Mouse (Mus musculus) limb, embryonic 13.5 days (tissue): ENCODE measurements around the gene Inpp5b. TPM values are rescaled to one million over a fixed set of nuclear protein-coding genes. Genes with fewer than 3 reads are reported as not detected.

Experiments used
- ATAC-seq: fragments of 200-750 bp; cut with Nextera tagmentation; 2 replicates; pipeline ENCODE4 v1.8.0; 2017; ENCODE audit warnings: low read depth, moderate number of reproducible peaks, moderate TSS enrichment; ENCODE audit not compliant: low FRiP score
- H3K27ac ChIP-seq: fragments of 300-500 bp; sonication (generic); 2 replicates; pipeline ENCODE4 v1.5.1; 2015; ENCODE audit warnings: inconsistent platforms, mild to moderate bottlenecking, moderate library complexity
- H3K27me3 ChIP-seq: fragments of 300-500 bp; sonication (generic); 2 replicates; pipeline ENCODE4 v1.6.1; 2015; ENCODE audit warnings: mild to moderate bottlenecking, inconsistent platforms
- H3K36me3 ChIP-seq: fragments of 300-500 bp; sonication (generic); 2 replicates; pipeline ENCODE4 v1.6.1; 2015; ENCODE audit warnings: inconsistent platforms, mild to moderate bottlenecking, moderate library complexity
- H3K4me1 ChIP-seq: fragments of 300-500 bp; sonication (generic); 2 replicates; pipeline ENCODE4 v1.6.1; 2015; ENCODE audit warnings: inconsistent platforms
- H3K4me2 ChIP-seq: fragments of 300-500 bp; sonication (generic); replicated peaks from 2 replicates; pipeline ENCODE4 v1.6.1; 2015; ENCODE audit warnings: inconsistent platforms, mild to moderate bottlenecking, moderate library complexity
- H3K4me3 ChIP-seq: fragments of 300-500 bp; sonication (generic); 2 replicates; pipeline ENCODE4 v1.5.1; 2015; ENCODE audit warnings: moderate library complexity, mild to moderate bottlenecking, inconsistent platforms
- H3K9ac ChIP-seq: fragments of 300-500 bp; sonication (generic); 2 replicates; pipeline ENCODE4 v1.6.1; 2015; ENCODE audit warnings: mild to moderate bottlenecking, inconsistent platforms
- H3K9me3 ChIP-seq: fragments of 300-500 bp; sonication (generic); 2 replicates; pipeline ENCODE4 v1.6.1; 2016; ENCODE audit warnings: inconsistent platforms
- WGBS: fragments of 180-500 bp; shearing (Covaris S2); methylation state at CpG from one replicate; pipeline ENCODE4 v1.1.7; 2015; 5-methylcytosine and 5-hydroxymethylcytosine counted together
- microRNA counts: library from miRNA; unstranded; fragments of <30 nt; microRNA quantifications from one replicate; lab custom pipeline; 2016
- microRNA-seq: library from miRNA; unstranded; fragments of <30 nt; microRNA quantifications from one replicate; pipeline ENCODE4, GENCODE M21; 2016
- polyA plus RNA-seq: library from polyadenylated mRNA; unstranded; fragments of >200 nt; fragmentation: Nextera tagmentation; extraction: Ambion mirVana; gene quantifications from 2 replicates; pipeline ENCODE4 v1.2.1, GENCODE M21; 2015

Inpp5b gene
- polyA plus RNA-seq, 1 experiment from 2014 or later, result 25.2 TPM

- H3K4me2 ChIP-seq, result no peak overlapping the region
- no peak overlapping the region for H3K9ac ChIP-seq
- no peaks in the 10 kb centered on the region for H3K27me3 ChIP-seq
- no peak for ATAC-seq
- no peak overlapping the region for H3K27ac ChIP-seq
- H3K4me3 ChIP-seq, result no peak overlapping the region
- WGBS, result 97% methylated on average over 1 of the region's 1 CpGs
- H3K4me1 ChIP-seq, result no peaks in the 10 kb centered on the region
- H3K9me3 ChIP-seq, result 0 out of 2 replicates have a peak, but pooled peaks cover 4% of the 10 kb centered on the region
- H3K36me3 ChIP-seq, result peaks cover 78% of the 10 kb centered on the region
Measured at GRCm38 (mm10) chr4:124840998-124841397, 99.3 kb downstream of the Inpp5b start.

DNA sequence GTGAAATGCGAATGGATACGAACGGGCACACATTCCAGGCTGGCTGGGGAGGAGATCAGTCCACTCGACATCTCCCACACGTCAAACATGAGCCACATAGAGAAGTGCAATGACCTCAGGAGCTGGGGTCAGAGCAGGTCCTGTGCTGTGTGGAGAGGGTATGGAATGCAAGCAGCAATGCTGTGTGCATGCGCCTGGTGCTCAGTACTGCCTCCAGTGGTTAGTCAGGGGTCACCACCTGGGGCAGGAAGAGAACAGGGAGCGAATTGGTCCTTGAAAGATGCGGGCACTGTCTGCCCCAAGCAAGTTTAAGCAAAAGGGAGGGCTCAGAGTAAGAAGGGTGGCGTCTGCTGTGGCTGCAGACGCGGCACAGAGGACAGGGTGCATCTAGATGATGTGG lies 101.8 kb downstream of the Inpp5b start:
- 59% methylated on average over 11 of the region's 11 CpGs for WGBS
- no peak overlapping the region for H3K4me3 ChIP-seq
- ATAC-seq, result peak; percentile 34; the same call in 1 of the 2 replicates
- H3K4me1 ChIP-seq, result peaks cover 6% of the 10 kb centered on the region; the same call in 1 of the 2 replicates
- H3K9me3 ChIP-seq, result 0 out of 2 replicates have a peak, but pooled peaks cover 4% of the 10 kb centered on the region
- no peak overlapping the region for H3K27ac ChIP-seq
- H3K9ac ChIP-seq, result no peak overlapping the region
- H3K4me2 ChIP-seq, result no peak overlapping the region
- peaks cover 70% of the 10 kb centered on the region for H3K36me3 ChIP-seq
- no peaks in the 10 kb centered on the region for H3K27me3 ChIP-seq

GRCm38 (mm10) chr4:124847573-124847972 lies 105.9 kb downstream of the Inpp5b start:
- 8% methylated on average over 8 of the region's 8 CpGs for WGBS
- Histone ChIP-seq H3K4me2 (no peak overlapping the region), H3K36me3 (peaks cover 34% of the 10 kb centered on the region), H3K9me3 (no peaks in the 10 kb centered on the region), H3K27me3 (no peaks in the 10 kb centered on the region), H3K4me3 (no peak overlapping the region), H3K9ac (no peak overlapping the region), H3K27ac (no peak overlapping the region), H3K4me1 (peaks cover 26% of the 10 kb centered on the region)
- ATAC-seq, result no peak

DNA sequence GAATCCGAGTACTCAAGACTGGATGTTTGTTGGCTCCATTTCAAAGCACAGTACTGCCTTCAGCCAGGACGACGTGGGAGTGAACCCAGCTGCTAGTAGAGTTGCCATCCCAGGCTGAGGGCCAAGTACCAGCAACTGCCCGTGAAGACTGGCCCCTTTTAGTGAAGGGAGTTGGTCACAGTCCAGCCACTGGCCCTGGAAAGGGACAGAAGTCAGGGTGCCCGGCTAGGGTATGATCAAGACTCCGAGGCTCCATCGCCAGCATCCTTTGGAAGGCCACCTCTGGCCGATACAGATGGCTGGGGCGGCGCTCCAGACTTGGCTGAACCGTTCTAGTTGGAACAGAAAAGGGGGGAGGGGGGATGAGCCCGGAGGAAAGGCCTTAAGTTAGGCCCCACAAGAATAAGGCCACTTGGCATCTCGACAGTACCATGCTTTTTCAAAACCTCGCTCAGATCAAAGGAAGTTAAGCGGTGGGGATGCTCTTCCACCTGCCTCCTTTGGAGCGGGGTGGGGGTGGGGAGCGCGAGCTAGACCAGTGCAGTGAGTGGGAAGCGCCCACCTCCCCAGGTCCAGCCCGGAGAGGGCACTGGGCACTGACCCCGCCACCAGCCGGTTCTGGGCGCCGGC lies 108.1 kb downstream of the Inpp5b start:
- Histone ChIP-seq H3K27ac (peak overlapping the region; percentile 89), H3K4me3 (peak overlapping the region; percentile 99), H3K9me3 (no peaks in the 10 kb centered on the region), H3K36me3 (peaks cover 37% of the 10 kb centered on the region), H3K9ac (peak overlapping the region; percentile 89), H3K4me2 (peak overlapping the region; percentile 91), H3K4me1 (peaks cover 31% of the 10 kb centered on the region), H3K27me3 (no peaks in the 10 kb centered on the region)
- WGBS, result 3% methylated on average over 23 of the region's 24 CpGs
- ATAC-seq, result peak; percentile 41

DNA sequence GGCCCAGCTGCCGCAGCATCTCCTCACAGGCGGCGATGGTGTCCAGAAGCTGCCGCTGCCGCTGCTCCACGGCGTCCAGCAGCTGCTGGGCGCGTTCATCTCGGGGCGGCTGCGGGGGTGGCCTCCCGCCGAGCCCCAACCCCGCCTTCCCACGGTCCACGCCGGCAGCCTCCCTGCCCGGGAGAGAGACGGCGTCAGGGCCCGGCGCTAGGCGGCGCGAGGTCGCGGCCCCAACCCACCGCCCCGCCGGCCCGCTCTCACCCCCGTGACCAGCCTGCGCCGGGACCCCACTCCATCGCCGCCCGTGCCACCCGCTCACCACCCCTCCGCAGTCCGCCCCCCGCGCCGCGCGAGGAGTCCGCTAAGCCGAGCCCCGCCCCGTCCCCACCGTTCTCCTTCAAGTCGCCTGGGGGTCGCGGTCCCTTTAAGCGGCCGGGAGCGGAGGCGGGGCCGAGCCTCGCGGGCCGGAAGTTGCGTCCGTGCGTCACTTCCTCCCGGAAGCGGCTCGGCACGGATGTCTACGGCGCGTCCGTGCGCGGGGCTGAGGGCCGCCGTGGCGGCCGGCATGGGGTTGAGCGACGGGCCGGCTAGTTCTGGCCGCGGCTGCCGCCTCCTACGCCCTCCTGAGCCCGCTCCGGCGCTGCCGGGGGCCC lies 108.7 kb downstream of the Inpp5b start, which contains the start of gene Yrdc:
Yrdc (plus strand) TSS at position 419 of the 653 bp plus-strand sequence.
- H3K9ac ChIP-seq, result peak within 1 kb of the TSS; percentile 89
- no peaks in the 10 kb centered on the region for H3K27me3 ChIP-seq
- peak within 1 kb of the TSS; percentile 99 for H3K4me3 ChIP-seq
- H3K27ac ChIP-seq, result peak within 1 kb of the TSS; percentile 89
- peak; percentile 93 for ATAC-seq
- H3K36me3 ChIP-seq, result peaks cover 35% of the 10 kb centered on the region
- H3K4me2 ChIP-seq, result peak within 1 kb of the TSS; percentile 91
- H3K4me1 ChIP-seq, result peaks cover 31% of the 10 kb centered on the region
- H3K9me3 ChIP-seq, result no peaks in the 10 kb centered on the region
- under 1% methylated on average over 84 of the region's 90 CpGs for WGBS

MicroRNA genes within 50 kb of the gene (microRNA counts, 519-probe panel; counts per million panel counts)
- not detected for microRNA mmu-miR-697 (lab: Ali Mortazavi, UCI)
- microRNA mmu-miR-698 (lab: Ali Mortazavi, UCI), result not detected

Small RNA genes lying within 50 kb of the gene (microRNA-seq; reads per million reads assigned to microRNA genes)
- not detected for gene Gm24721
- not detected for gene Mir697
- gene Mir698, result not detected

Other genes starting within 250 kb of the Inpp5b start
- 0.23 TPM in 2 replicates for gene 3100002H09Rik, start 131.0 kb upstream of the Inpp5b start, polyA plus RNA-seq
- 0.75 and 0.99 TPM in 2 replicates for gene Pou3f1, start 85.0 kb upstream of the Inpp5b start, polyA plus RNA-seq
- 84.4 and 87.9 TPM in 2 replicates for gene Utp11, start 48.2 kb upstream of the Inpp5b start, polyA plus RNA-seq
- 19.9 and 23.8 TPM in 2 replicates for gene Fhl3, start 41.1 kb upstream of the Inpp5b start, polyA plus RNA-seq
- gene Sf3a3, start 27.1 kb upstream of the Inpp5b start, polyA plus RNA-seq, result 180 and 188 TPM in 2 replicates
- 12.1 and 14.0 TPM in 2 replicates for gene Mtf1, start 60.3 kb downstream of the Inpp5b start, polyA plus RNA-seq
- 32.1 and 37.1 TPM in 2 replicates for gene Yrdc, start 108.8 kb downstream of the Inpp5b start, polyA plus RNA-seq
- gene 1110065P20Rik, start 109.3 kb downstream of the Inpp5b start, polyA plus RNA-seq, result 55.0 and 56.9 TPM in 2 replicates
- 0.67 and 0.70 TPM in 2 replicates for gene Maneal, start 120.3 kb downstream of the Inpp5b start, polyA plus RNA-seq
- gene Epha10, start 139.0 kb downstream of the Inpp5b start, polyA plus RNA-seq, result 0.08 and 0.17 TPM in 2 replicates
- gene 9930104L06Rik, start 195.2 kb downstream of the Inpp5b start, polyA plus RNA-seq, result 16.5 and 19.8 TPM in 2 replicates
- gene Cdca8, start 197.5 kb downstream of the Inpp5b start, polyA plus RNA-seq, result 128 and 130 TPM in 2 replicates
- gene Rspo1, start 244.6 kb downstream of the Inpp5b start, polyA plus RNA-seq, result 2.5 and 3.1 TPM in 2 replicates